Mouse (Mus musculus) 3T3-L1 (cell line): ENCODE measurements at regions not wholly inside any gene's neighbourhood (a gene's known extent, or its start where the extent isn't known, plus 50 kb on each side); places are given as distances from the start of the nearest gene placed in this dataset.

Experiments used
- DNase-seq: peaks from one replicate; pipeline ENCODE4 v3.0.0-alpha.2; 2015; ENCODE audit warnings: low read depth, low spot score

- DNase-seq = no peak
Observed at GRCm38 (mm10) chr1:128829536-128829935, 237.4 kb upstream of the Cxcr4 start.

GRCm38 (mm10) chr1:128826419-128826818 lies 234.3 kb upstream of the Cxcr4 start:
- no peak for DNase-seq

GRCm38 (mm10) chr1:128824916-128825683 lies 233.0 kb upstream of the Cxcr4 start:
- peak; percentile 35 for DNase-seq

GRCm38 (mm10) chr1:128824235-128824634 lies 232.1 kb upstream of the Cxcr4 start:
- DNase-seq = peak; percentile 78

- no peak for DNase-seq
Observed at GRCm38 (mm10) chr1:128821991-128822390, 229.9 kb upstream of the Cxcr4 start.

GRCm38 (mm10) chr1:128820527-128820926 lies 228.4 kb upstream of the Cxcr4 start:
- no peak for DNase-seq

GRCm38 (mm10) chr1:128819611-128820010 lies 227.5 kb upstream of the Cxcr4 start:
- DNase-seq = no peak

GRCm38 (mm10) chr1:128813379-128813778 lies 221.3 kb upstream of the Cxcr4 start:
- DNase-seq = no peak

- DNase-seq = no peak
Observed at GRCm38 (mm10) chr1:128810860-128811259, 218.8 kb upstream of the Cxcr4 start.

GRCm38 (mm10) chr1:128810094-128810493 lies 218.0 kb upstream of the Cxcr4 start:
- no peak for DNase-seq

GRCm38 (mm10) chr1:128809601-128810000 lies 217.5 kb upstream of the Cxcr4 start:
- no peak for DNase-seq

- DNase-seq = no peak
Observed at GRCm38 (mm10) chr1:128808599-128808998, 216.5 kb upstream of the Cxcr4 start.

GRCm38 (mm10) chr1:128805687-128806653 lies 213.9 kb upstream of the Cxcr4 start:
- DNase-seq = peak; percentile 25

- DNase-seq = no peak
Observed at GRCm38 (mm10) chr1:128803433-128804060, 211.5 kb upstream of the Cxcr4 start.

- DNase-seq = no peak
Observed at GRCm38 (mm10) chr1:128803058-128803432, 211.0 kb upstream of the Cxcr4 start.

GRCm38 (mm10) chr1:128798721-128799120 lies 206.6 kb upstream of the Cxcr4 start:
- DNase-seq = no peak

GRCm38 (mm10) chr1:128795654-128796053 lies 203.6 kb upstream of the Cxcr4 start:
- DNase-seq = no peak

GRCm38 (mm10) chr1:128790881-128791280 lies 198.8 kb upstream of the Cxcr4 start:
- DNase-seq = no peak

- no peak for DNase-seq
Observed at GRCm38 (mm10) chr1:128789567-128790335, 197.7 kb upstream of the Cxcr4 start.

- no peak for DNase-seq
Observed at GRCm38 (mm10) chr1:128788227-128788626, 196.1 kb upstream of the Cxcr4 start.

- DNase-seq = no peak
Observed at GRCm38 (mm10) chr1:128786941-128787569, 195.0 kb upstream of the Cxcr4 start.
